Mouse (Mus musculus) cerebellum, adult 2 months (tissue): ENCODE measurements at regions not wholly inside any gene's neighbourhood (a gene's known extent, or its start where the extent isn't known, plus 50 kb on each side); places are given as distances from the start of the nearest gene placed in this dataset.

ENCODE experiments used
- DNase-seq, 2 experiments: peaks; one replicate each; pipeline ENCODE4 v3.0.0; 2021
- H3K27ac ChIP-seq: fragments of 200-500 bp; 2 replicates; pipeline ENCODE4 v1.5.1; 2012; ENCODE audit warnings: low read length, control low read depth, inconsistent platforms; ENCODE audit not compliant: insufficient read depth
- H3K27me3 ChIP-seq: fragments of 200-500 bp; 2 replicates; pipeline ENCODE4 v1.6.1; 2012; ENCODE audit warnings: inconsistent platforms, mild to moderate bottlenecking, low read length, moderate library complexity; ENCODE audit not compliant: control insufficient read depth, insufficient read depth
- H3K4me1 ChIP-seq: fragments of 200-500 bp; 2 replicates; pipeline ENCODE4 v1.6.1; 2011; ENCODE audit warnings: low read length; ENCODE audit not compliant: control insufficient read depth, insufficient read depth
- H3K4me3 ChIP-seq: fragments of 200-500 bp; replicated peaks from 2 replicates; pipeline ENCODE3; 2011; ENCODE audit warnings: mild to moderate bottlenecking, low read depth, low read length, control low read depth; ENCODE audit not compliant: insufficient read depth
- CTCF ChIP-seq: fragments of 200-500 bp; IDR thresholded peaks from 2 replicates; pipeline ENCODE4 v1.5.1; 2011; ENCODE audit warnings: low read depth, mild to moderate bottlenecking, control low read depth, low read length, moderate library complexity, borderline replicate concordance; ENCODE audit not compliant: insufficient read depth
- POLR2A ChIP-seq: fragments of 200-500 bp; IDR thresholded peaks from 2 replicates; pipeline ENCODE4 v1.6.1; 2011; ENCODE audit warnings: low read length, control low read depth, borderline replicate concordance; ENCODE audit not compliant: insufficient read depth
- WGBS: fragments of 180-500 bp; shearing (Covaris S2); methylation state at CpG from one replicate; pipeline ENCODE4 v1.1.7; 2018; 5-methylcytosine and 5-hydroxymethylcytosine counted together

DNA sequence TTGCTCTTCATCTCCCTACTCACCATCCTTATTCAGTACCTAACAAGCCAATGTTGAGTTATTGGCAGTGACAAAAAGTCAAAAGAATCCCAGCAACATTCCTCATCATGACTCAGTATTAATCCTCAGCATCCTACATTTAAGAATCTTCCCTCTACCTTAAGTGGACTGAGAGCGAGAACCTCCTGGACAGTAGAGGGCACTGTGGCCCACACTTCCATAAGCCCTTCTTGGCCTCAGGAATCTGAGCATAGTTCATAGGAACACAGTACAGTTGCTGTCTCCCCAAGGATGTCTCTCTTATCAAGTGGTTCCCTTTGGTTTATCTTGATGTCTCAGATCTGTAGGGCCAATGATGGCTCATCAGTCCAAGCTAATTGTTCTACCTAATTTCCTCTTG, 60.5 kb upstream of the Ankfn1 start:
- H3K27me3 ChIP-seq, result no peaks in the 10 kb centered on the region
- H3K27ac ChIP-seq, result no peak overlapping the region
- 98% methylated on average over 1 of the region's 1 CpGs for WGBS
- H3K4me3 ChIP-seq, result no peak overlapping the region
- TF ChIP-seq CTCF, result no peak
- no peak for TF ChIP-seq POLR2A
- H3K4me1 ChIP-seq, result no peaks in the 10 kb centered on the region
- DNase-seq, result no peak

DNA sequence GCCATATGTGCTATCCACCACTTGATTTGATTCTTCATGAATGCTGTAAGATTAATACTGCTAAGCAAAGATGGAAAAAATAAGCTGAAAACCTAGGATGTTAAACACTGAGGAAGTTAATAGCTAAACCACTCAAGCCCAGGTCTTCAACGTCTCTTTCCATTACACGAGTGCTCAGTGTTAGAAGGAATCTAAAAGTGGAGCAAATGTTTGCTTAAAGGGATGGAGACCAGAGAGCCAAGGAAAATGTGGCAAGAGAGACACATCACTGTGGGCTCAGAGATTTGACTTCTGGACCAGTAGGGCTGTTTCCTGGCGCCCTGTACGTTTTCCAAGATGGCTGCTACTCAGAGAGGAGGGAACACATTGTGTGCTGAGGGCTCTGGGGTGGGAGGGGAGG, 59.4 kb upstream of the Ankfn1 start:
- no peak for DNase-seq
- WGBS, result 92% methylated on average over 4 of the region's 4 CpGs
- Histone ChIP-seq H3K4me1 (no peaks in the 10 kb centered on the region), H3K27me3 (no peaks in the 10 kb centered on the region), H3K4me3 (no peak overlapping the region), H3K27ac (no peak overlapping the region)
- TF ChIP-seq POLR2A (no peak), CTCF (no peak)

DNA sequence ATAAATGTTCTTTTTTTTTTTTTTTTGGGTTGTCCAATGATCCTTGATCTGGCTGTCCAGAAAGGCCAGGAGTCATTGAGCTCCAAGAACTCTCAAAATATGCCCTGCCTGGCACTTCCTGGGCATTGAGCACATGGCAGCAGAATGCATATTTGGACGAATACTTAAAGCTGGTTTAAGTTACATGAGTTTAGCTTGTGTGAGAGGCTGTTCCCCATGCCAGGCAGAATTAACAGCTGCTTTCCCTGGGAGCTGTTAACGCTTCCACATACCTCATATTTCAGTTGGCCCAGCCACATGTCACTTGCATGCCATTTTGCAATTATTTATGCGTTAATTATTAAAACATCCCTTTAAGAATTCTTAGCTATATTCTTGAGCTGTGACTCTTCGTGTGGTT, 56.6 kb upstream of the Ankfn1 start:
- 51% methylated on average over 4 of the region's 4 CpGs for WGBS
- Histone ChIP-seq H3K27ac (no peak overlapping the region), H3K4me3 (no peak overlapping the region), H3K27me3 (no peaks in the 10 kb centered on the region), H3K4me1 (no peaks in the 10 kb centered on the region)
- TF ChIP-seq CTCF (no peak), POLR2A (no peak)
- no peak for DNase-seq

DNA sequence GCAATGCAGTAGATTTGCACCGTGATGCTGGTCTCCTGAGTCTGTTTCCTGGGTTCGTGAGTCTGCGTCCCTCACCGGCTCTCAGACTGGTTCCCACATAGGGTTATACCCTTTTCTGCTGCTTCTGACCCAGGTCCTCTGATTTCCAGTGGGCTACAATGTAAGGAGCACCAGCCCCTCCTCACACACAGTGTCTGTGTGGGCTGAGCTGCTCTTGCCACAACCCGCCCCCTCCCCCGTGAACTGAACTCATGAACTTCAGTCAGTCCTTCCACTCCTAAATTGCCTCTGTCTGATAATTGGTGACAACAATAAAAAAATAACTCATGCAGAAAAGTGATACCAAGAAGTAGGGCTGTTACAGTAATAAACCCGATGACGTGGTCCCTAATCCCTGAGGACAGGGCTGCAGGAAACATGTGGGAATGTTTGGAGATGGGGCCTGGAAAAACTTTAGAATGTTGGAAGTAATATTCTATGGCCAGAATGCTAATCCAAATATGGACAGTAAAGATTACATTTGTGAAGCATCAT, 54.2 kb upstream of the Ankfn1 start:
- Histone ChIP-seq H3K4me3 (no peak overlapping the region), H3K4me1 (no peaks in the 10 kb centered on the region), H3K27me3 (no peaks in the 10 kb centered on the region), H3K27ac (no peak overlapping the region)
- no peak for DNase-seq
- TF ChIP-seq CTCF, result no peak
- no peak for TF ChIP-seq POLR2A
- 82% methylated on average over 8 of the region's 8 CpGs for WGBS
